Mouse (Mus musculus) cerebral cortex, adult 2 months (tissue): ENCODE measurements around the gene AU022252.

Experiments used
- WGBS: fragments of 180-500 bp; shearing (Covaris S2); methylation state at CpG from one replicate; pipeline ENCODE4 v1.1.7; 2018; 5-methylcytosine and 5-hydroxymethylcytosine counted together

The AU022252 gene

DNA sequence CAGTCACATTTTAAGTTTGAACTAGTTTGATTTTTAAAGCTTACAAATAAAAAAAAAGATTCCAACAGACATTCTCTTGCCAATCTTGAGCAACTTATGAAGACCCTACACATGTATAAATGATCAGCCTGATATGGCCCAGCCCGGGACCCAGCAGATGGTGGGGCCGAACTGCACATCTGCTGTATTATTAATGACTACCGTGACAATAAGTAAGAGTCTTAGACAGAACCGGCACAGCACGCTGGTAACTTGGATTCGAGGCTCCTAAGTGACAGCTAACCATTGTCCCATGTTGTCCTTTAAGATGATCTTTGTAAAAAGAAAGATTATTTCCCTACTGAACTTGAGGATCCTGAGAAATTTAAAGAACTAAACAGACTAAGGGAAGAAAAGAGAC lies 43.1 kb downstream of the AU022252 start:
- WGBS = 82% methylated on average over 6 of the region's 6 CpGs

DNA sequence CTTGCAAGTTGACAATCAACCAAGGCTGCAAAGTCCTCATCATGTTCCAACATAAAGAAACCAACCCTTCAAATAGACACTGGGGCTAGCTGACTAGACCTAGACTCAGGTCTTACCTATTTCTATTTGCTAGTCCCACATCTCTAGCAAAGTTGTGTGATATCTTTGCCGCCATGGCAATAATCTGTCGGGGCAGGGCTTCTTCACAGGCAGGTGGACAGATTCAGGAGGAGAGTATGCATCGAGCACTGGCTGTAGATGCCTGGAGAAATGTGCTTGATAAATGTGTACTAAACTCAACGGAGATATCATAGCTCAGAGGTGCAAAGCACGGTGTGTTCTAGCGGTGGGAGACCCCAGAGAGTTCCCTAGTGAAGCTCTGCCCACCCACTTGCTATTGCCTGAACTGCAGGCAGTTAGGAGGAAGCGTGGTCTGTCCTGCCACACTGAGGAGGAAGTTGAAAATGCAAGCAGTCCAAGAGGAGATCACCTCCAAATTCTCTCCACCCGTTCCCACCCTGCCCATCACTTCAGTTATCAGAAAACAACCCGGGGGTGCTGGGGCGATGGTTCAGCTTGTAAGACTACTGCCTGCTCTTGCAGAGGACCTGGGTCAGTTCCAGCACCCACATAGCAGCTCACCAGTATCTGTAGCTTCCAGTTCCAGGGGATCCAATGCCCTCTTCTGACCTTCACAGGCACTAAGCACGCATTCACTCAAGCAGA lies 44.3 kb downstream of the AU022252 start:
- WGBS = 51% methylated on average over 11 of the region's 11 CpGs

DNA sequence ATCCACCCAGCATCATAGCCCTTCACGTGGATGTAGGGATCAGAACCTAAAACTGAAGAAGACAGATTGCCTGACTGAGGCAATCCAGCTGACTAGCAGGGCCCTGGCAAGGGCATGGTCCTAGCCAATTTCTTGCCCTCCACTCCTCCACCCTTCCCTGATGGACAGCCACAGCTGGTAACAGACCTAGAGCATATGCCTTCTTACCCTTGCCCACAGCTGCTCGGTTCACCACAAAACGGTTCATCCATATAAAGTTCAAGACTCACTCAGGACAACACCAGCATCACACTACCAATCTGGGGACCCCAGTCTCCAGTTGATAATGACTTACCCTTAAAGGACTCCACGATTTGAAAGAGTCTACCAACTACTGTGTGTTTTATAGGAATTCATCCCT lies 46.7 kb downstream of the AU022252 start:
- 82% methylated on average over 4 of the region's 4 CpGs for WGBS

DNA sequence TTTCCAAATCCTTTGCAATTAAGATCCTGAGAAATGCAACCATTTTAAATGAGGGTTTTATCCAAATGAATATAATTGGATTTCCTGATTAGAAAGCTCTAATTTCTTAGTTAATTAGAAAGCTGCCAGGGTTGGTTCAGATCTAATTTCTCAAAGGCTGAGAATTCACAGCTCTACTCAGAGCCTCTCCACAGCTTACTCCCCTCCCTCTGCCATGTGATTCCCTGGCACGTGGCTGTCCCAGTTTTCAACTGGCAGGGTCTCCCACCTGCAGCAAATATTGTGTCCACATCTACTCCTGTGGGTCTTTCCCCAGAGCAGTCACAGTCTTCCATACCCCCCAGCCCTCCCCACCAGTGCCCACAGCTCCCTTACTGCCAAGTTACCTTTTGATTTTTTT lies 49.0 kb downstream of the AU022252 start:
- 21% methylated on average over 1 of the region's 1 CpGs for WGBS

DNA sequence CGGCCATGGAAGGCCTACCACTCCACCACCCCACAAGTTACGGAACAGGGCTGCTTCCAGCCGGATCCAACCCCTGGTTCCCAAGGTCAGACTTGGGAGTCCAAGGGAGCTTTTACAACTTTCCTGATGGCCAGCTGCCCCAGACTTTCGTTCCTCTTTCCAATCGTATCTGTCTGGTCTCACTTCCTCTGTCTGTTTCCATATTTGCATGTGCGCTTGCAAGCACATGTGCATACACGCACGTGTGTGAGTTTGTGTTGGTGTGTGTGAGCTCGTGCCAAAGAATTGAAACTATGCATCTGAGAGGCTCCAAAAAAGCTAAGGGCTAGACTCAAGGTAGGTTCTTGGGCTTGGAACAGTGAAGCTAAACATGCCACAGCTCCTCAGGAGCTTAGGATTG lies 51.1 kb downstream of the AU022252 start:
- 80% methylated on average over 9 of the region's 9 CpGs for WGBS

DNA sequence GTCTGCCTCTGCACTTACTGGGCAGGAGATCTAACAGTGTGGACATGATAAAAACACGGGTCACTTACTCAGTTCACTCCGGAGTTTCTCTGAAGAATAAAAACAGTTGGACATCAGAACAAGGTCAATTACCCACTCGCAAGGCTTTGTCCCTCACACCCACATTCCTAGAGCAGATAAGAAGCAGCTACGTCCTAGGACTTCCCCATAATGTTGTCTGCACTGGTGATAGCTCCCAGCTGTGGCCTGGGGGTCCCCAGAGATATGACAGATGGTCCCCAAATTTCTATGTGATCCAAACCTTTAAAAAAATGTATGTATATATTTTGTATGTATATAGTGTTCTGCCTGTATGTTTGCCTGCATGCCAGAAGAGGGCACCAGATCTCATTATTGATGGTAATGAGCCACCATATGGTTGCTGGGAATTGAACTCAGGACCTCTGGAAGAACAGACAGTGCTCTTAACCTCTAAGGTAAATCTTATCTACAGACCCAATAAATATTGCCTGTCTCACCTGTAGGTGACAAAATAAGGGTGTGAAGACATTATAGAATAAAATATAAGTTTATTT lies 52.3 kb downstream of the AU022252 start:
- WGBS = 70% methylated on average over 4 of the region's 4 CpGs

DNA sequence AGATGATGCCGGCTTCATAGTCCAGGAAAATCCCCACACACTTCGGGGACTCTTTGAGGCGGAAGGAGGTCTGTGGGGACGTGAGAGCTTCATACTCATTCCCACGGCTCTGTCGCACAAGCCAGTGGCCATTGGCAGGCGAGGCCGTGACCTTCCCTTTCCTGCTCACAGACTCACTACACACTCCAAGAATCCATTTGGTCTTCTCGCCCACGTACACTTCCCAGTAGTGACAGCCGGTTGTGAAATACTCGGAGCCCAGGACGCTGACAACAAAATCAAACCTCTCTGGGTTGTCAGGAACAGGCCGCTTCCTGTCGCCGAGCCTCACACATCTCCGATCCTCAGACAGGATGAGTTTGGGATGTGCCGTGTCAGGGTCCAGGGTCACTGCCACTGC lies 54.2 kb downstream of the AU022252 start:
- 72% methylated on average over 18 of the region's 18 CpGs for WGBS

DNA sequence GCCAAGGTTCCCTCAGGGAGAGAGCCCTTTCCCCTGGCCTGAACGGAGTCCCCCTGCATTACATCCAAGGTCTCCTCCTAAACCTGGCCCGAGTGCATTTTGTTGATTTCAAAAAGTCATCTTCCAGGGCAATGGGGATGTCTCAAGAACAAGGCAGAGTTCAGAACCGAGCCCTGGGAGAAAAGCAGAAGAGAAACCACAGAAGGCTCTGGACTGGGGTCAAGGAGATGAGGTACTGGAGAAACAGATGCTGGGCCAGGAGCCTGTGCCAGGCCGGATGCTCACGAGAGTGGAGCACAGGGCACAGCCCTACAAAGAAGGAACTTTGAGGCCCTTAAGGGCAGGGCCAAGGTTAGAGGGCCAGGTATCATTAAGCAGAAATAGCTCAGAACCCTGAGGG lies 54.8 kb downstream of the AU022252 start:
- 85% methylated on average over 5 of the region's 5 CpGs for WGBS

DNA sequence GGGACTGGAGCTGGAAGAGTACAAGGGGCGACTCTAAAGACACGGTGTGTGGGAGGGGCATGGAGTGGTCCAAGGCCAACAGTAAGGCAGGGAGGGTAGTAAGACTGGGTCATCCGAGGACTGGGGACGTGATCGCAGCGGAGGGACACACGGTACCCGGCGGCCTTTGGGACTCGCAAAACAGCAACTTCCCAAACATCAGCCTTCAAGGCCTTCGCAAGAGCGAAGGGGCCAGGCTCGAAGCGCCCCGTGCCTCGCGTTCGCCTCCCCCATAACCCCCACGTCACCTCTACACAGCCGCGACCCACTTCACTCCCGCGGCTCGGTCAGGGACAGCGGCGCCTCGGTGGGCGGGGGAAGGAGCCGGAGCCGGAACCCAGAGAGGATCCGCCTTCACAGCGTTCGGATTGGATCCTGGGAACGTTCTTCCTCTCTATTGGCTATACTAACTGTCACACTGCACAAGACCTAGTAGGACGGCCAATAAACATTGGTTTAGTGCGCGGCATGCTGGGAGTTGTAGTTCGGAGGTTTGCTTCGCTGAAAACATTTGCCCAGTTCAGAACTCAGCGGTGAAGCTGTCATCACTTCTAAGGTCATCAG lies 58.6 kb downstream of the AU022252 start, which contains the start of gene Zfp691:
TSS of gene Zfp691 (minus strand) at position 345 of the 603 bp plus-strand sequence.
- under 1% methylated on average over 40 of the region's 40 CpGs for WGBS

DNA sequence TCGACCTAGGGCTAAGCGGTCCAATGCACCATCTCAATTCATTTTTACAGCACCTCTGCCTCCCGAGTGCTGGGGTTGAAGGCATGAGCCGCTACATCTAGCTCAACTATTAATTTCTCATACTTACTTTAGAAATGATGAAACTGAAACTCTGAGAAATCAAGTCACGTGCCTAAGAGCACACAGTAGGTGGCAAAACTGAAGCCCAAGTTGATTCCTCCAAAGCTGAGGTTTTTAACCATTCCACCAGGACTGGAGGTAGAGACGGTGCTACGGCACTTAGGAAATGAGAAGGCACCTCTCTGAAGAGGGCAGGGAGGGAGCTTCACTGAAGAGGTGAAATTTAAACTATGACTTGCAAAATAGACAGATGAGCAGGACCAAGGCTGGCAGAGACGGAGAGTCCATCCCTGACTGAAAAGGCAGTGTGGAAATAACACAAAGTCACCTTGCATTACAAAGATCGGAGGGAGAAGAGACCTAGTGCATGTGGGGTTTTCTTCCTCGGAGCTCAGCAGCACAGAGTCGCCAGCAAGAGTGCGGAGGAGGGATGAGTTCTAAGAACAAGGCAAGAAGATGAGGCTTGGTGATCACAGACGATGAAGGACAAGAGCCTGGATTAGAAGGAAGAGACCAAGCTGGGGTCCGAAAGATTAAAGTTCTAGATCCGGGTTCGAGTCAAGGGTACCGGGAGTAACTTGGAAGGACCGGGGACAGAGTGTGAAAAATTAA lies 59.4 kb downstream of the AU022252 start:
- WGBS = 26% methylated on average over 18 of the region's 18 CpGs

DNA sequence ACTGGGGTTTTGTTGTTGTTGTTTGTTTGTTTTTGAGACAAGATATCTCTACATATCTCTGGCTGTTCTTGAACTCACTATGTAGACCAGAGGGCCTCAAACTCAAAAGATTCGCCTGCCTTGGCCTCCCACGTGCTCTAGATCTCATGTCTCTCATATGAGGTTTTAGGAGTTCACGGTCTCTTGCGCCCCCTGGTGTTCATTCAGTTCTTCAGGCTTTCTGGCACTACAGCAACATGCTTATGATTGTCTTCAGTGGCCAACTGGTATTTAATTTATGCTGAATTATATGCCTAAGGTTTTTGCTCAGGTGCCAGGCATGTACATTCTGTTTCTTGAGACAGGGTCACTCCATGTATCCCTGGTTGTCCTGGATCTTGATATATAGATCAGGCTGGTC lies 64.8 kb downstream of the AU022252 start:
- 2% methylated on average over 4 of the region's 4 CpGs for WGBS

DNA sequence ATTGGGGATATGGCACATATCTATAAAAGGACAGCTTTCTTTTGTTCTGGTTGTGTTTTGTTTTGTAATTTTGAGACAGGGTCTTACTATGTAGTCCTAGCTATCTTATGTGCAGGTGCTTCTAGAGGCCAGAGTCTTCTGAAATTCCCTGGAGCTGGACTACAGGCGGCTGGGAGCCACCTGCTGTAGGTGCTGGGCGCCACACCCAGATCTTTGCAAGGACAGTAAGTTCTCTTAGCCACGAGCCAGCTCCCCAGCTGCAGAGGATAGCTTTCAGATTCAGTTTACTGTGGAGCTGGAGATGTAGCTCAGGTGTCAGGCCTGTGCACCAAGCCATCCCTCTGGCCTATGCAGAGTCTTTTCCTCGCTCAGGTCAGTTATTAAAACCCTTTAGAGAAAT lies 65.4 kb downstream of the AU022252 start:
- 92% methylated on average over 4 of the region's 4 CpGs for WGBS

DNA sequence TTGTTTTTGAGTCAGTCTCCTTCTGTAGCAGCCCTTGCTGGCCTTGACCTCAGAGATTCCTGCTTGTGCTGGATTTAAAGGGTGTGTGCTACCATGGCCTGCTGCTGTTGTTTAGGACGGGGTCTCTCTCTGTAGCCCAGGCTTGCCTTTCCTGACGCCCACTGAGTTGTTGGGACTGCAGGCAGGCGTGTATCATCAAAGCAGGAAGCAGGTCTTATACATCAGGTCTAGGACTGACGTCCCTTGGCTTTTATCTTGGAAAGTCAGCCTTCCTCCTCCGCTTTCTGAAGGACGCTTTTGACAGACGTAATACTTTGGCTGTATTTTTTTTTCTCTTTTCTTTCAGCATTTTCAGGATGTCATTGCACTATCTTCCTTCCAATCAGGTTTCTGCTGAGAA lies 66.6 kb downstream of the AU022252 start:
- WGBS = 83% methylated on average over 7 of the region's 7 CpGs

DNA sequence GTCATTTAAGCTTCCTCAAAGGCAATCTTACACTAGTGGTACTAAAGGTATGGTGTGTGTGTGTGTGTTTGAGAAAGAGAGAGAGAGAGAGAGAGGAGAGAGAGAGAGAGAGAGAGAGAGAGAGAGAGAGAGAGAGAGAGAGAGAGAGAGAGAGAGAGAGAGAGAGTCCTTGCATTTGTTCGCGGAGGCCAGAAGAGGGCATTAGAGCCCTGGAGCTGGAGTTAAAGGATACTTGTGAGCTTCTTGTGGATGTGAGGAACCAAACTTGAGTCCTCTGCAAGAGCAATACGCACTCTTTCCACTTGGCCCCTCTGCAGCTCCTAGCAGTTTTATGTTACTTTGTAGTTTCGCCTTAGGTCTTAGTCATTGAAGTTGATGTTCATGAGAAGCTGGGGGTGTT lies 69.5 kb downstream of the AU022252 start:
- 75% methylated on average over 4 of the region's 4 CpGs for whole genome bisulfite sequencing

DNA sequence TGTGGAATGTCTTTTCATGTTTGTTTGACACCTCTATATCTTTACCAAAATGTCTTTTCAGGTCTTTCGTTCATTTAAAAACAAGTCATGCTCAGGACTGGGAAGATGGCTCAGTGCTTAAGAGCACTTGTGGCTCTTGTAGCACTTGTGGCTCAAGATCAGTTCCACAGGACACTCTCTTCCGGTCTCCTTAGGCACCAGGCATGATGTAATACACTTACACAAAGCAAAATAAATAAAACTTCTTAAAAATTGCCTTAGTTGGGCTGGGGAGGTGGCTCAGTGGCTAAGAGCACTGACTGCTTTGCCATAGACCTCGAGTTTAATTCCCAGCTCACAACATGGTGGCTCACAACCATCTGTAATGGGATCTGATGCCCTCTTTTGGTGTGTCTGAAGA lies 71.2 kb downstream of the AU022252 start:
- 78% methylated on average over 3 of the region's 3 CpGs for WGBS

DNA sequence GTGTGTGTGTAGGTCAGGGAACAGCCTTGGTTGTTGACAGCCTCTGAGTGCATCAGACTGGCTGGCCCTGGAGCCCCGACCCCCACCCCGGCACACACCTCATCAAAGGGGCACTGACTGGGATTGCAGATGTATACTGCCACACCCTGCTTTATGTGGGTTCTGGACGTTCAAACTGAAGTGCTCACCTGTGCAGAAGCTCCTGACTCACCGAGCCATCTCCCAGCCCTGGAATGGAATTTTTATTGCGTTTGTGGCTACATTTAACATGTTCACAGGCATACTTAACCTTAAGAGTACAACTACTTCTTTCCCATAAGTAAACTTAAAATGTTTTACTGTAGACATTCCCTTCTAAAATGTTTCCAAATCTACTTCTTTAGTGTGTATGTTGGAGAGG lies 74.6 kb downstream of the AU022252 start:
- whole genome bisulfite sequencing = 84% methylated on average over 5 of the region's 5 CpGs

DNA sequence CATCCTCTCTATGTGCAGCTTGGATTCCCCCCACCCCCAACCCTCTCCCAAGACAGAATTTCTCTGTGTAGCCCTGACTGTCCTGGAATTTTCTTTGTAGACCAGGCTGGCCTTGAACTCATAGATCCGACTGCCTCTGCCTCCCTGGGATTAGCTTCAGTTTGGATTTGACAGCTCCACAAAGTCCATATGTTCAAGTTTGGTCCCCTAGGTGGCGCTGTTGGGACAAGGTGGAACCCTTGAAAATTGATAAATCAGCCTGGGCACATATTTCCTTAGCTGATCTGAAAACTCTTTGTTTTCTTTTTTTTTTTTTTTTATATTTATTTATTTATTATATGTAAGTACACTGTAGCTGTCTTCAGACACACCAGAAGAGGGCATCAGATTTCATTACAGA lies 75.3 kb downstream of the AU022252 start:
- 28% methylated on average over 2 of the region's 2 CpGs for WGBS
